Comparison of ENCODE assay signal across 22 mouse cellular contexts in genomic region chr12:41710608-41711007, GRCm38 (mm10).
DNase-seq lines count a peak whose midpoint lies in the region; ATAC-seq and TF ChIP-seq lines count a peak whose summit lies in the region.
"Had no signal": no experiment of that assay in that cellular context is flagged by ENCODE, and none has a peak within 500 bp of the region (broad histone marks: within the 10 kb centered on the region; RNA-seq: fewer than 3 reads in every experiment).

No protein-coding gene starts in this region.

- no peak overlapping the region for H3K9ac ChIP-seq in intestine, postnatal 0 days (ENCODE audit: low read depth, low read length)
- H3K9ac ChIP-seq: embryonic facial prominence, embryonic 12.5 days; forebrain, embryonic 13.5 days; heart, embryonic 13.5 days; hindbrain, embryonic 13.5 days; intestine, embryonic 15.5 days; kidney, embryonic 15.5 days had no signal

- intact Hi-C loops in left cerebral cortex, postnatal 4 days (cut with DNase I) = no loop called here
- intact Hi-C loops in left cerebral cortex, postnatal 14 days (cut with DNase I) = no loop called here

- H3K4me2 ChIP-seq in intestine, postnatal 0 days (replicated peaks; ENCODE audit: low read depth) = no peak overlapping the region
- H3K4me2 ChIP-seq: embryonic facial prominence, embryonic 12.5 days; forebrain, embryonic 13.5 days; heart, embryonic 13.5 days; hindbrain, embryonic 13.5 days; intestine, embryonic 15.5 days; kidney, embryonic 15.5 days had no signal

- whole genome bisulfite sequencing in forebrain, embryonic 10.5 days = 96% methylated on average over 2 of the region's 2 CpGs
- WGBS in intestine, postnatal 0 days = 95% methylated on average over 2 of the region's 2 CpGs

- TF ChIP-seq CTCF in intestine, postnatal 0 days (IDR thresholded peaks at IDR 0.05; ENCODE audit: low read depth) = no peak

- no peak overlapping the region for H3K4me3 ChIP-seq in forebrain, embryonic 10.5 days
- H3K4me3 ChIP-seq in intestine, postnatal 0 days (ENCODE audit: low read depth, low read length) = no peak overlapping the region
- H3K4me3 ChIP-seq: embryonic facial prominence, embryonic 12.5 days; forebrain, embryonic 13.5 days; heart, embryonic 13.5 days; hindbrain, embryonic 13.5 days; intestine, embryonic 15.5 days; kidney, embryonic 15.5 days had no signal

- no peaks in the 10 kb centered on the region for H3K36me3 ChIP-seq in forebrain, embryonic 10.5 days (replicated peaks)
- H3K36me3 ChIP-seq in intestine, postnatal 0 days (ENCODE audit: control insufficient read depth, insufficient read depth) = no peaks in the 10 kb centered on the region
- H3K36me3 ChIP-seq: embryonic facial prominence, embryonic 12.5 days; heart, embryonic 13.5 days; hindbrain, embryonic 13.5 days; intestine, embryonic 15.5 days; kidney, embryonic 15.5 days had no signal

- no peaks in the 10 kb centered on the region for H3K4me1 ChIP-seq in forebrain, embryonic 10.5 days
- H3K4me1 ChIP-seq in intestine, postnatal 0 days (replicated peaks; ENCODE audit: control insufficient read depth, insufficient read depth, low read length) = no peaks in the 10 kb centered on the region
- H3K4me1 ChIP-seq: embryonic facial prominence, embryonic 12.5 days; forebrain, embryonic 13.5 days; heart, embryonic 13.5 days; hindbrain, embryonic 13.5 days; intestine, embryonic 15.5 days; kidney, embryonic 15.5 days had no signal

- no peak overlapping the region for H3K27ac ChIP-seq in forebrain, embryonic 10.5 days
- H3K27ac ChIP-seq in intestine, postnatal 0 days (ENCODE audit: low read depth, low read length) = no peak overlapping the region
- H3K27ac ChIP-seq: embryonic facial prominence, embryonic 12.5 days; forebrain, embryonic 13.5 days; heart, embryonic 13.5 days; hindbrain, embryonic 13.5 days; intestine, embryonic 15.5 days; kidney, embryonic 15.5 days had no signal

- H3K27me3 ChIP-seq in forebrain, embryonic 10.5 days (ENCODE audit: poor library complexity, severe bottlenecking) = no peaks in the 10 kb centered on the region
- no peaks in the 10 kb centered on the region for H3K27me3 ChIP-seq in intestine, postnatal 0 days (replicated peaks; ENCODE audit: control insufficient read depth, insufficient read depth, low read length)
- H3K27me3 ChIP-seq: CH12.LX; embryonic facial prominence, embryonic 12.5 days; forebrain, embryonic 13.5 days; heart, embryonic 13.5 days; hindbrain, embryonic 13.5 days; intestine, embryonic 15.5 days; kidney, embryonic 15.5 days; Patski had no signal

- DNase-seq in left cerebral cortex, postnatal 4 days = peak; percentile 32
- no peak for DNase-seq in left cerebral cortex, postnatal 14 days (ENCODE audit: low spot score in 2 of 2)
- DNase-seq in cerebellum, adult 11-12 months = peak; percentile 42
- peak; percentile 68 for DNase-seq in cerebellum, adult 9-10 months
- DNase-seq in cerebellum, postnatal 25 days = peak; percentile 45 to 66
- no peak for DNase-seq in forebrain, embryonic 10.5 days (ENCODE audit: extremely low spot score, low spot score)
- DNase-seq: adrenal gland, adult 8-10 months; adrenal gland, postnatal 36 days; gastrocnemius, postnatal 36 days; heart, adult 11 months; heart, postnatal 4 days; kidney, adult 2 months had no signal

- no peak for ATAC-seq in intestine, postnatal 0 days
- no peak for ATAC-seq in erythroblast, adult 5-6 weeks (replicated peaks; ENCODE audit: low FRiP score, poor library complexity, severe bottlenecking)
- ATAC-seq: forebrain, embryonic 13.5 days; intestine, embryonic 15.5 days; Patski had no signal

- H3K9me3 ChIP-seq in forebrain, embryonic 10.5 days = no peaks in the 10 kb centered on the region
- no peaks in the 10 kb centered on the region for H3K9me3 ChIP-seq in intestine, postnatal 0 days (ENCODE audit: control insufficient read depth)
- H3K9me3 ChIP-seq: embryonic facial prominence, embryonic 12.5 days; forebrain, embryonic 13.5 days; heart, embryonic 13.5 days; hindbrain, embryonic 13.5 days; intestine, embryonic 15.5 days; kidney, embryonic 15.5 days had no signal

Comparison
In these comparisons a context has a peak if more than half of its experiments do, and no peak if none do; other contexts are left out.
1. DNase-seq: peak in left cerebral cortex, postnatal 4 days (single experiment), cerebellum, adult 11-12 months (single experiment), cerebellum, adult 9-10 months (single experiment) and cerebellum, postnatal 25 days (2 of 2); none in left cerebral cortex, postnatal 14 days (0 of 2) and forebrain, embryonic 10.5 days (single experiment).